Mouse (Mus musculus): ENCODE measurements around the gene Fa2h.

DNA sequence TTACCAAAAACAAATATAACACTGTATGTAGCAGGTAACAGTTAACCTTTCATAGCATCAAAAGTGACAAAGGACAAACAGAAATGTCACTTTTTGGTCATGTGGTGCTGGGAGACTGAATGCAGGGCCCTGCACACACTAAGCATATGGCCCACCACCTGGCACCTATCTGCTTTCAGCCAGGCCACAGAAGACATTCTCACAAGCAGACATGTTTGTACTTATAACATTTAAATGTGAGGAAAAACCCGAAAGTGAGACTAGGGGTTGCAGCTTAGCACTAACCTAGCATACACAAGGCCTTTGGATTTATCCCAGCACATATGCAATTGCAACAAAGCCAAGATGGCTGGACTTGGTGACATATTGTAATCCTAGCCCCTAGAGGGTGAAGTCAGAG lies 95.6 kb downstream of the Fa2h start:
- TF ChIP-seq FLI1 (IDR thresholded peaks at IDR 0.05; ENCODE audit: low read length), result no peak
- TF ChIP-seq GATA1 (IDR thresholded peaks at IDR 0.05; ENCODE audit: borderline replicate concordance, low read length), result no peak

Measured in megakaryocyte, embryonic 14.5 days (primary cell).